Mouse (Mus musculus) neural tube, embryonic 11.5 days (tissue): ENCODE data around the gene Gm49510. TPM values are rescaled to one million over a fixed set of nuclear protein-coding genes. Genes with fewer than 3 reads are reported as not detected.
A peak's percentile ranks its signal among the peaks of the same experiment; 100 is the strongest.

Experiments
- ATAC-seq: fragments of 200-750 bp; cut with Nextera tagmentation; 2 replicates; pipeline ENCODE4 v1.8.0; 2017; ENCODE audit warnings: moderate number of reproducible peaks, mild to moderate bottlenecking, moderate TSS enrichment, moderate library complexity; ENCODE audit not compliant: insufficient read depth, low FRiP score, low TSS enrichment
- DNase-seq: peaks from one replicate; pipeline ENCODE4 v3.0.0-alpha.2; 2015; ENCODE audit warnings: low spot score
- H3K27ac ChIP-seq: fragments of 300-500 bp; sonication (generic); 2 replicates; pipeline ENCODE4 v1.5.1; 2014; ENCODE audit warnings: low read depth, mild to moderate bottlenecking, low read length
- H3K27me3 ChIP-seq: fragments of 300-500 bp; sonication (generic); 2 replicates; pipeline ENCODE4 v1.6.1; 2014; ENCODE audit warnings: mild to moderate bottlenecking, low read length, mixed read lengths; ENCODE audit not compliant: control insufficient read depth, insufficient read depth
- H3K36me3 ChIP-seq: fragments of 300-500 bp; sonication (generic); 2 replicates; pipeline ENCODE4 v1.6.1; 2014; ENCODE audit warnings: mild to moderate bottlenecking, low read length, moderate library complexity, mixed read lengths; ENCODE audit not compliant: control insufficient read depth, insufficient read depth
- H3K4me1 ChIP-seq: fragments of 300-500 bp; sonication (generic); 2 replicates; pipeline ENCODE4 v1.6.1; 2014; ENCODE audit warnings: low read length, mixed read lengths; ENCODE audit not compliant: control insufficient read depth, insufficient read depth
- H3K4me2 ChIP-seq: fragments of 300-500 bp; sonication (generic); 2 replicates; pipeline ENCODE4 v1.6.1; 2014; ENCODE audit warnings: low read depth, mild to moderate bottlenecking, moderate library complexity
- H3K4me3 ChIP-seq: fragments of 300-500 bp; sonication (generic); 2 replicates; pipeline ENCODE4 v1.5.1; 2014; ENCODE audit warnings: low read depth, low read length
- H3K9ac ChIP-seq: fragments of 300-500 bp; sonication (generic); 2 replicates; pipeline ENCODE4 v1.6.1; 2014; ENCODE audit warnings: mild to moderate bottlenecking, low read length
- H3K9me3 ChIP-seq: fragments of 300-500 bp; sonication (generic); 2 replicates; pipeline ENCODE4 v1.6.1; 2016; ENCODE audit warnings: low read length; ENCODE audit not compliant: control insufficient read depth
- WGBS: fragments of 180-500 bp; shearing (Covaris S2); extraction: QIAGEN DNeasy Blood & Tissue Kit; methylation state at CpG from one replicate; pipeline ENCODE4 v1.1.7; 2014; 5-methylcytosine and 5-hydroxymethylcytosine counted together
- polyA plus RNA-seq: library from polyadenylated mRNA; unstranded; fragments of >200 nt; fragmentation: Nextera tagmentation; extraction: Ambion mirVana; gene quantifications from 2 replicates; pipeline ENCODE4 v1.2.1, GENCODE M21; 2014

Gene Gm49510
- polyA plus RNA-seq, 1 experiment from 2014 or later, result 0.27 TPM

DNA sequence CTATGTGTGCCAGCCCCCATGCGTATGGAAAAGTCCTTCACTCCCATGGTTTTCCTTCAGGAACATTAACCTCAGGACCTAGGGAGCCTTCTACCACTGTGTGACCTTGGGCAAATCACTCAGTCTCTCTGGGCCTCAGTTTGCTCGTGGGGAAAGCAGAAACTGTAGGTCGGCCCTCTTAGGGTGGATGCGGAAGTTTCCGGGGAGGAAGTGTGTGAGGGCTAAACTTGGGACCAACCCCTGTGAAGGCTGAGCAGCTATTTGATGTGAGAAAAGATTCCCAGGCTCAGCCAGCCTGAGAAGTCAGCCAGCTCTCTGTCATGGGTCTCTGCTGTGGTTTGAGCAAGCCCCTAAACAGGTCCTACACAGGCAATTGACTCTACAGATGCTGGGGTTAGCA, 37.2 kb upstream of the Gm49510 start:
- no peak for DNase-seq
- Histone ChIP-seq H3K4me1 (no peaks in the 10 kb centered on the region), H3K27ac (no peak overlapping the region), H3K36me3 (no peaks in the 10 kb centered on the region), H3K27me3 (no peaks in the 10 kb centered on the region), H3K9me3 (no peaks in the 10 kb centered on the region), H3K9ac (no peak overlapping the region), H3K4me2 (no peak overlapping the region), H3K4me3 (no peak overlapping the region)
- no peak for ATAC-seq
- WGBS, result 94% methylated on average over 5 of the region's 5 CpGs

DNA sequence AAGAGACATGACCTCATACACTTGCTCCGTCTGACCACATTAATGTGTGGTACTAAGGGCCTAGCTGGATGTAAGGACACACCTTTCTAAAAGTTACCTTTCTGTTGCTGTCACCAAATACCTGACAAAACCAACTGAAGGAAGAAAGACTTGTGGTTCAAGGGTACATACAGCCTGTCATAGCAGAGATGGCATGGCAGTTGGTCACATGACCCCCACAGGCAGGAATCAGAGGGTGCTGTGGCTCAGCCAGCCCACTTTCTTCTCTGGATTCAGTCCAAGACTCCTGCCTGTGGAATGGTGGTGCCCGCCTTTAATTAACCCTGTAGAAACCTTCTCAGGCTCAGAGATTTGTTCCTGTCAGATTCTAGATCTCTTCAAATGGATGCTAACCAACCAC, 36.3 kb upstream of the Gm49510 start:
- no peak overlapping the region for H3K4me3 ChIP-seq
- WGBS, result 86% methylated on average over 2 of the region's 2 CpGs
- H3K9me3 ChIP-seq, result no peaks in the 10 kb centered on the region
- H3K4me1 ChIP-seq, result no peaks in the 10 kb centered on the region
- H3K4me2 ChIP-seq, result no peak overlapping the region
- no peaks in the 10 kb centered on the region for H3K27me3 ChIP-seq
- no peaks in the 10 kb centered on the region for H3K36me3 ChIP-seq
- H3K27ac ChIP-seq, result no peak overlapping the region
- DNase-seq (no peak), ATAC-seq (no peak)
- H3K9ac ChIP-seq, result no peak overlapping the region

DNA sequence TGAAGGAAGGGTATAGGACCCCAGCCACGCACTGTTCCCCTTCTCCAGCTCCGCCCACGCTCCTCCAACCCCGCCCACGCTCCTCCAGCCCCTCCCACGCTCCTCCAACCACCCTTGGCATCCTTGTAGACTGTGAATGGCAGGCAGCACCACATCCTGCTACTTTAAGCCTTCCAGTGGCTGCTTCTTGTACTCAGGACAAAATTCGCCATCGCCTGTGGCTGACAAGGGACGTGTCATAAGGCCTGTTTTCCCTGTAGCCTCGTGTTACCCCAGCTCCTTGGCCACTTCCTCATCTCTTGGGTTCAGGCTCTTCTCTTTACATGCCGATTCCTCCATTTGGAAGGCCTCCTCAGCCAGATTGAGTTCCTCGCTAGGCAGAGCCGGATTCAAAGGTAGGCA, 35.6 kb upstream of the Gm49510 start:
- Histone ChIP-seq H3K27ac (no peak overlapping the region), H3K4me1 (no peaks in the 10 kb centered on the region), H3K36me3 (no peaks in the 10 kb centered on the region), H3K4me3 (no peak overlapping the region), H3K9ac (no peak overlapping the region), H3K9me3 (no peaks in the 10 kb centered on the region), H3K27me3 (no peaks in the 10 kb centered on the region), H3K4me2 (no peak overlapping the region)
- DNase-seq (no peak), ATAC-seq (no peak)
- WGBS, result 40% methylated on average over 13 of the region's 13 CpGs

DNA sequence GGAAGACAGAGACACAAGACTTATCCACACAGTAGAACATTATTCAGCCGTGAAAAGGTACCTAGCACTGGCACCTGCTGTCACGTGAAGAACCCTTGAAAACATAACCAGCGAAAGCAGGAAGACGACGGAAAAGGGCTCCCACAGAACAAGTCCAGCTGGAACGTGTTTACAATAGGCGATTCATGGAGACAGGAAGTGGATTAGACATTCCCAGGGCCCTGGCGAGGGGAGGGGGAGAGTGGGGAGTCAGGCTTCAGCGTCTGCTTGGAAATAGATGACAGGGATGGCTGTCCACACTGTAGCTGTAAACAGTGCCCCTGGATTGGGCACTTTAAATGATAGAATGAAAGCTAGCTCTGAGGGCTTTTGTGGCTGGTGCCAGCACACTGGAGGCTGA, 31.1 kb upstream of the Gm49510 start:
- Histone ChIP-seq H3K9ac (no peak overlapping the region), H3K4me1 (no peaks in the 10 kb centered on the region), H3K4me3 (no peak overlapping the region), H3K36me3 (no peaks in the 10 kb centered on the region), H3K9me3 (no peaks in the 10 kb centered on the region), H3K4me2 (no peak overlapping the region), H3K27me3 (no peaks in the 10 kb centered on the region), H3K27ac (no peak overlapping the region)
- DNase-seq, result peak; percentile 63
- whole genome bisulfite sequencing, result 32% methylated on average over 9 of the region's 9 CpGs
- ATAC-seq, result no peak

DNA sequence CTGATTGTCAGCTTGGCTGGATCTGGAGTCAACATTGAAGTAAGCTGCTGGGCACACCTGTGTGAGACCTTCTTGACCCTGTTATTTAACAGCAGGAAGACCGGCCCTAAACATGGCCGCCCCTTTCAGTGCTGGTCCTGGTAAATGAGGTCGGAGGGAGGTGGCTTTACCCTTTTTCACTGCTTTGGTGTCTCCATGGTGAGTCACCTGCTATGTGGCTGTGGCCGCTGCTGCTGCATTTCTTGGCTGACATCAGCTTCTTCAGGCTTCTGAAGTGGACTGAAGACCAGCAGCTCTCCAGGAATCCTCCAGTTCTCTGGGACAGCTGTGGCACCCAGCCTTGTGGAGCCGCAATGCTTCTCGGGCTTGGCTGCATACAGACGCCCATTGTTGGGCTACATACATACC, 30.6 kb upstream of the Gm49510 start:
- Histone ChIP-seq H3K4me1 (no peaks in the 10 kb centered on the region), H3K4me3 (no peak overlapping the region), H3K27me3 (no peaks in the 10 kb centered on the region), H3K4me2 (no peak overlapping the region), H3K9me3 (no peaks in the 10 kb centered on the region), H3K9ac (no peak overlapping the region), H3K36me3 (no peaks in the 10 kb centered on the region), H3K27ac (no peak overlapping the region)
- no peak for DNase-seq
- ATAC-seq, result no peak
- 56% methylated on average over 7 of the region's 7 CpGs for WGBS

DNA sequence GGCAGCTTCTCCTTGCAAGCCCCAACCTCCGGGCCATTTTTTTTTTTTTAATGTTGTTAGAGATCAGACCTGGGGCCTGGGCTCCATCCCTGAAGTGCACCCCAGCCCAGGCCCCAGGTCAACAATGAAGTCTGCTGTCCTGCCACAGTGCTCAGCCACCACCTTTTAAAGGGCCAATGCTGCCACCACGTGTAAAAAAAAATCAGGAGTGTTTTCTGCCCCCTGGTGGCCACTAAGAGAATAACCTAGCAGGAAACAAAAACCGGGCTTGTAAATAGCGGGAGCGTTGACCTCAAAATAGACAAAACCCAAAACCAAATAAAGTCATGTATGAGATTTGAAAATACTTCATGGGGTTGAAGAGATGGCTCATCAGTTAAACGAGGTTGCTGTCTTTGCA, 29.7 kb upstream of the Gm49510 start:
- H3K36me3 ChIP-seq, result no peaks in the 10 kb centered on the region
- no peaks in the 10 kb centered on the region for H3K27me3 ChIP-seq
- no peak for ATAC-seq
- H3K4me1 ChIP-seq, result no peaks in the 10 kb centered on the region
- H3K4me2 ChIP-seq, result no peak overlapping the region
- H3K27ac ChIP-seq, result no peak overlapping the region
- H3K9me3 ChIP-seq, result no peaks in the 10 kb centered on the region
- H3K9ac ChIP-seq, result no peak overlapping the region
- no peak overlapping the region for H3K4me3 ChIP-seq
- DNase-seq, result peak; percentile 64
- 26% methylated on average over 6 of the region's 6 CpGs for WGBS

DNA sequence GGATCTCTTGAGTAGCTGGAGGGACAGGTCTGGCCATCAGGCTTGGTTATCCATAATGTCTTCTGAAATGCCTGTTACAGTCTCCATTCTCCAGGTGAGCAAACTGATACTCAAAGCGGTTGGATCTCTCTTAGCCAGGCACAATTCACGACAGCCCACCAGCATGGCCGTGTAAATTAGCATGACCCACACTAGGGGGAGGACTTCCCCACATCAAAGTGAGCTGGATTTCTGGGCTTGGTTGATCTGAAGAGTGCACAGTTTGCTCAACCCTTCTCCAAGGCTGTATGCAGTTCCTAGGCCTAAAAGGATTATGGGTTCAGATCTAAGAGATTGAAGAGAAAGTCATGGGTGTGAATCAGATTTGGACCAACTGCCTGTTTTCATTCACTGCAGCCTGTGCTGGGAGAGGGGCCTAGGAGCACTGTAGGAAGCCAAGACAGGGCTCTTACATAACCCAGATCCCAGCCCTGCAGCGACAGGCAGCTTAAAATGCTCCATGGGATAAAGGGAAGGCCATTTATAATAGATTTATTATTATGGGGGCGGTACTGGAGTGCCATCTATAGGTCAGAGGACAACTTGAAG, 27.4 kb upstream of the Gm49510 start:
- Histone ChIP-seq H3K9me3 (no peaks in the 10 kb centered on the region), H3K27ac (no peak overlapping the region), H3K9ac (no peak overlapping the region), H3K4me2 (no peak overlapping the region), H3K36me3 (no peaks in the 10 kb centered on the region), H3K4me1 (no peaks in the 10 kb centered on the region), H3K4me3 (no peak overlapping the region), H3K27me3 (no peaks in the 10 kb centered on the region)
- no peak for DNase-seq
- ATAC-seq, result no peak
- WGBS, result 59% methylated on average over 5 of the region's 5 CpGs

- Histone ChIP-seq H3K4me1 (peaks cover 6% of the 10 kb centered on the region; the same call in 1 of the 2 replicates), H3K9me3 (no peaks in the 10 kb centered on the region), H3K9ac (no peak overlapping the region), H3K4me2 (no peak overlapping the region), H3K36me3 (no peaks in the 10 kb centered on the region), H3K27ac (no peak overlapping the region), H3K4me3 (no peak overlapping the region), H3K27me3 (no peaks in the 10 kb centered on the region)
- no peak for ATAC-seq
- no peak for DNase-seq
- 60% methylated on average over 13 of the region's 13 CpGs for WGBS
Observed at GRCm38 (mm10) chr15:78873803-78874435, 25.5 kb upstream of the Gm49510 start.

- no peak for DNase-seq
- Histone ChIP-seq H3K4me2 (no peak overlapping the region), H3K27me3 (no peaks in the 10 kb centered on the region), H3K4me3 (no peak overlapping the region), H3K4me1 (peaks cover 6% of the 10 kb centered on the region; the same call in 1 of the 2 replicates), H3K9me3 (no peaks in the 10 kb centered on the region), H3K9ac (no peak overlapping the region), H3K27ac (no peak overlapping the region), H3K36me3 (no peaks in the 10 kb centered on the region)
- WGBS, result 82% methylated on average over 8 of the region's 8 CpGs
- ATAC-seq, result no peak
Observed at GRCm38 (mm10) chr15:78874989-78875388, 24.5 kb upstream of the Gm49510 start.
